Mouse (Mus musculus) mature B cell (primary cell): Measurements from ENCODE around the gene Krtap2-4.
"Not testable (repeated sequence)": the region's sequence is repeated elsewhere in the genome, so short reads cannot be mapped to it uniquely, and the experiment has no call there.

Source experiments
- in situ Hi-C: fragments of 300-500 bp; cut with MboI; formaldehyde crosslinking; loops from 2 replicates; pipeline ENCODE4 v1.14.3; 2019

The Krtap2-4 gene

GRCm38 (mm10) chr11:99614796-99615363 lies at the start of gene Krtap2-4:
Gene Krtap2-4 (minus strand): TSS chr11:99614846.
- in situ Hi-C loops = no loop called here

DNA sequence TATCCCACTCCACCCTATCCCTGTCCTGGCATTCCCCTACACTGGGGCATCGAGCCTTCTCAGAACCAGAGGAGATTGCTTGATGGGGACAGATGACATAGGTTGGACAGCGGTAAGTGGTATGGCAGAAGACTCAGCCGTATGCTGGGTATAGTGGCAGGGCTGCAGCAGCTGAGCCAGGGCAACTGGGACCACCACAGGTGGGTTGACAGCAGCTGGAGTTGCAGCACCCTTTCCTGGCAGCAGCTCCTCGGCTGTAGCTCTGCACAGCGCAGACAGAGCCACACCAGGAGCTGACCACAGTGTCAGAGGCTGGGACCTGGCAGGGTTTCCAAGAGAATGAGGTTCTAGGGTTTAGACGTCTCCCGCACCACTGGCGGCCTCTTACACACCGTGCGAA lies 48.2 kb upstream of the Krtap2-4 start:
- in situ Hi-C loops = no loop called here

GRCm38 (mm10) chr11:99659256-99659655 lies 44.6 kb upstream of the Krtap2-4 start:
- in situ Hi-C loops = no loop called here

GRCm38 (mm10) chr11:99658467-99659010 lies 43.9 kb upstream of the Krtap2-4 start, which contains the start of gene Gm11563:
Gene Gm11563 (minus strand): TSS chr11:99658960.
- in situ Hi-C loops = not testable (repeated sequence)

GRCm38 (mm10) chr11:99657051-99657450 lies 42.4 kb upstream of the Krtap2-4 start:
- in situ Hi-C loops = no loop called here

GRCm38 (mm10) chr11:99650136-99650535 lies 35.5 kb upstream of the Krtap2-4 start, which contains the start of gene Gm11555:
Gene Gm11555 (minus strand): TSS chr11:99650236.
- in situ Hi-C loops = no loop called here

DNA sequence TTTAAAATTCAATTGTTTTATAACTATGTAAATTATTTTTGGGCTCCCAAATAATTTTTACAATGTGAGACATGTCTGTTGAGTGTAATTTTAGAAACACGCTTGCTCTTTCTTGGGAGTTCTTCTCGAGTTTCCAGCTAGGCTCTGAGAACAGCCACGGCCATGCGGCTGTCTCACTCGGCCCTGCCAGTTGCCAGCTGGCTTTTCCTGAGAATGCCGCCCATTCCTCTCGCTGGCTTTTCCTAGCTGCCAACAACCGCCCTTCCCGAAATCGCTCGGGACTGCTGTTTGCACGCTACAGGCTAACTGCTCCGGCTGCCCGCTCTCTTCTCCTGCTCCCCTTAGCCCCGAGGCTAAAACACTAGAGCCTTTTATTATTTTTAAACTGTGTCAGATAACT lies 31.8 kb upstream of the Krtap2-4 start:
- in situ Hi-C loops = no loop called here

DNA sequence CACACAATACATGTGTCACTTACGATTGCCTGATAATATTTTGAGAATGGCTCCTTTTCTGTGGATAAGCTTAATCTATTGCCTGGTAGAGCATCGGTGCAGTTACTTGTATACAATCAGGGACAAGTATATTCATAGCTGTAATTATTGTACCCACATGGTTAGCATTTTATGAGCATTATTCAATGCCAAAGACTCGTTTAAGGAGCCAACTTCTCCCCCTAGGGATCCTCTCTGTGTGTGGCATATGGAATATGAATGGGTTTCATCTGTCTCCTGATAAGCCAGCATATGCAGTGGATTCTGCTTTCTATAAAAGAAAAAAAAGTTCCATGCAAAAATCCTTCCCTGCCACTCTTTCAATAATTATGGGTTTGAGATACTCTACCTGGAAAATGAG lies 29.7 kb upstream of the Krtap2-4 start:
- in situ Hi-C loops = no loop called here

DNA sequence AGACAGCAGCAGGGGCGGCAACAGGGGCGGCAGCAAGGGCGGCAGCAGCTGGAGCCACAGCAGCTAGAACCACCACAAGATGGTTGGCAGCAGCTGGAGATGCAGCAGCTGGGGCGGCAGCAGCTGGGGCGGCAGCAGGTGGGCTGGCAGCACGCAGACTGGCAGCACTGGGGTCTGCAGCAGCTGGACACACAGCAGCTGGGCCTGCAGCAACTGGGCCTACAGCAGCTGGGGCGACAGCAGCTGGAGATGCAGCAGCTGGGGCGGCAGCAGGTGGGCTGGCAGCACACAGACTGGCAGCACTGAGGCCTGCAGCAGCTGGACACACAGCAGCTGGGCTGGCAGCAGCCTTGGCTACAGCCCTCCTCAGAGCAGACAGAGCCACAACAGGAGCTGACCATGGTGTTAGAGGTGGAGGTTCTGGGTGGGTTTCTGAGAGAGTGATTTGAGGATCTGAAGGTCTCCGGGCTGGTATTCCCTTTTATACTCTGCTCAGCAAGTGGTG lies 29.0 kb upstream of the Krtap2-4 start, which contains the start of gene Krtap4-7:
TSS of gene Krtap4-7 (minus strand) at position 455 of the 505 bp plus-strand sequence.
- in situ Hi-C loops = not testable (repeated sequence)

- in situ Hi-C loops = no loop called here
Observed at GRCm38 (mm10) chr11:99640926-99641325, 26.3 kb upstream of the Krtap2-4 start.

DNA sequence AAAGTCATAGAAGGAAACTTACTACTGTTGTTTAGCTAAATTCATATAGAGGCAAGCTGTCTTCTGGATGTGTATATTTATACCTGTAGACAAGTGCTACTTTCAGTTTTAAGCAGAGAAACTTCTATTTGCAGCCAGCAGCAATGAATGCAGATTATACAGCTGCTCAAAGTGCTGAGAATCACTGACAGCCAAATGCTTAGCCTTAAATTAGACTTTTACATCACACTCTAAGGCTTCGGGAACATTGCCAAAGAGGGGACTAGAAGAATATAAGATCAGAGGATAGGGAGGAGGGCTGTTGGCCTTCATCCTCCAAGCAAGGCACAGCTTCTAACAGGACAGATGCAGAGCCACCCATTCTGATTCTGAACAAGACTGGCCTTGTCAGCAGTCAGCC lies 22.4 kb upstream of the Krtap2-4 start:
- in situ Hi-C loops = no loop called here

DNA sequence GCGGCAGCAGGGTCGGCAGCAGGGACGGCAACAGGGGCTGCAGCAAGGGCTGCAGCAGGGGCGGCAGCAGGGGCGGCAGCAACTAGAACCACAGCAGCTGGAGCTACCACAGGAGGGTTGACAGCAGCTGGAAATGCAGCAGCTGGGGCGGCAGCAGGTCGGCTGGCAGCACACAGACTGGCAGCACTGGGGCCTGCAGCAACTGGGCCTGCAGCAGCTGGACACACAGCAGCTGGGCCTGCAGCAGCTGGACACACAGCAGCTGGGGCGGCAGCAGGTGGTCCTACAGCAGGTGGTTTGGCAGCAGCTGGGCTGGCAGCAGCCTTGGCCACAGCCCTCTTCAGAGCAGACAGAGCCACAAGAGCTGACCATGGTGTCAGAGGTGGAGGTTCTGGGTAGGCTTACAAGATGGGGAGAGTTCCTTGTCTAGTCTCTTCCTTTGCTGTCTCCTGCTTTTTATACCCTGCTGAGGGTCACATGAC lies 20.0 kb upstream of the Krtap2-4 start, which contains the start of gene Krtap4-2:
TSS of gene Krtap4-2 (minus strand) at position 432 of the 482 bp plus-strand sequence.
- in situ Hi-C loops = no loop called here

- in situ Hi-C loops = no loop called here
Observed at GRCm38 (mm10) chr11:99633293-99633692, 18.6 kb upstream of the Krtap2-4 start.

DNA sequence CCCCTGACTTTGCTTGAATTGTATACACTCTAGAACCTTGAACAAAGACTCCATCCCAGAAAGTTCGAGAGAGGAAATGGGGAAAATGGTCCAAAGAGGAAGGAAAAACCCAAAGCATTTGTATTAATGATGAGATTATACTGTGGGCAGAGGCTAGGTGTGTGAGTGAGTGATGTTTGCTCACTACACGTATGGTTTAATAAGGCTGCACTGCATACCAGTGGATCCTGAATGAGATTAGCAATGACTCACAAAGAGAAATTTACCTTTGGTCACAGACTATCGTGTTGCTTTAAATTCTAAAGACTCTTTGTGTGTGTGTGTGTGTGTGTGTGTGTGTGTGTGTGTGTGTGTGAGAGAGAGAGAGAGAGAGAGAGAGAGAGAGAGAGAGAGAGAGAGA lies 16.2 kb upstream of the Krtap2-4 start:
- in situ Hi-C loops = no loop called here

- in situ Hi-C loops = no loop called here
Observed at GRCm38 (mm10) chr11:99628138-99628537, 13.5 kb upstream of the Krtap2-4 start, which contains the start of gene Krtap4-1. Gene Krtap4-1 (minus strand): TSS chr11:99628238.

- in situ Hi-C loops = no loop called here
Observed at GRCm38 (mm10) chr11:99620335-99620734, 5.7 kb upstream of the Krtap2-4 start, which contains the start of gene Gm11562. Gene Gm11562 (minus strand): TSS chr11:99620435.

- in situ Hi-C loops = not testable (repeated sequence)
Observed at GRCm38 (mm10) chr11:99610089-99610488, 4.6 kb downstream of the Krtap2-4 start, which contains the start of gene Gm11937. Gene Gm11937 (minus strand): TSS chr11:99610189.

- in situ Hi-C loops = no loop called here
Observed at GRCm38 (mm10) chr11:99609126-99609525, 5.5 kb downstream of the Krtap2-4 start.

DNA sequence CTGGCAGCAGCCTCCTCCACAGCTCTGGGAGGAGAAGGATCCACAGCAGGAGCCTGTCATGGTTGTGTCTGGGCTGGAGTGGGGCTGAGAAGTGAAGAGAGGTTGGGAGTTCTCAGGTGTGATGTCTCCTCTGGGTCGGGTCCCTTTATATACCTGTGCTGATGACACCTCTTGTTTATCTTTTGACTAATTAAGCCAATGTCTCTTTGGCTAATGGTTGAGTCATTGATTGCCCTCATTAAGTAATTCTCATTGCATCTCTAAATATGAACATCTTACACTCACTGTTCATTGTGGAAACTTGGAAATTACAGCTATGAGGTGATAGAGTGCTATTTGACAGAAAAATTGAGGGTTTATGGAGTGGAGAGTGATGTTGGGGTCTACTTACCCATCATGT lies 11.4 kb downstream of the Krtap2-4 start, which contains the start of gene Gm11938:
TSS of gene Gm11938 (minus strand) at position 101 of the 400 bp plus-strand sequence.
- in situ Hi-C loops = not testable (repeated sequence)

DNA sequence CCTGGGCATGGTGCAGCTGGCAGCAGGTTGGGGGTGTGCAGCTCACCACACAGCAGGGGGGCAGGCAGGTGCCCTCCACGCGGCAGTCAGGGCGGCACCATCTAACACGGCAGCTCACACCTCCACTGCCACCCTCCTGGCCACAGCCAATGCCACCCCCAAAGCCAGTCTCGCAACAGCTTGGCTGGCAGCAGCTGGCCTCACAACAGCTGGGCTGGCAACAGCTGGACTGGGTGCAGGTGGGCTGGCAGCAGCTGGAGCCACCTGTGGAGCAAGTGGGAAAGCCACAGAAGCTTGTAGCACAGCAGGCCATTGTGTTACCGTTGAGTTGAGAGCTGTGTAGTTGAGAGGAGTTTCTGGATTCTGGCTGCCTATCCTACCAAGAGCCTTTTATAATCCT lies 16.9 kb downstream of the Krtap2-4 start, which contains the start of gene Krtap9-3:
TSS of gene Krtap9-3 (minus strand) at position 364 of the 400 bp plus-strand sequence.
- in situ Hi-C loops = not testable (repeated sequence)

- in situ Hi-C loops = no loop called here
Observed at GRCm38 (mm10) chr11:99590981-99591380, 23.7 kb downstream of the Krtap2-4 start, which contains the start of gene Krtap1-3. Gene Krtap1-3 (minus strand): TSS chr11:99591339.

DNA sequence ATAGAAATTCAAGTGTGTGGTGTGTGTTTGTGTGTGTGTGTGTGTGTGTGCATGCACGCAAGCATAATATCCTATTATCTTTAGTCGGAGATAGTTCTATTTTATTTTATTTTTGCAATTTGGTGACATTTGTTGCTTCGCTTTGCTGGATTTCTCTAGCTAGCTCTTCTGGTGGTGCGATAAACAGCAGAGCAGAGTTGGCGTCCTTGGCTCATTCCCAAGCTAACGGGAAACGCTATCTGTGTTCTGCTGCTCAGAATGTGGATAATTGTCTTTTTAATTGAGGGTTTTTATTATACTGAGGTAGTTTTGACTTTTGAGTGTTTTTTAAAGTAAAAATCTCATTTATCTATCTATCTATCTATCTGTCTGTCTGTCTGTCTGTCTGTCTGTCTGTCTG lies 29.6 kb downstream of the Krtap2-4 start:
- in situ Hi-C loops = no loop called here
